Mouse (Mus musculus) kidney, adult 2 months (tissue): ENCODE measurements at regions not wholly inside any gene's neighbourhood (a gene's known extent, or its start where the extent isn't known, plus 50 kb on each side); places are given as distances from the start of the nearest gene placed in this dataset.

ENCODE experiments used
- CTCF ChIP-seq: fragments of 200-500 bp; conservative IDR thresholded peaks from 2 replicates; pipeline ENCODE4 v1.5.1; 2011; ENCODE audit warnings: low read depth, mild to moderate bottlenecking, control low read depth, low read length, moderate library complexity, mixed read lengths; ENCODE audit not compliant: insufficient read depth, insufficient read length
- POLR2A ChIP-seq: fragments of 200-500 bp; IDR thresholded peaks from one replicate; pipeline ENCODE4 v1.6.1; 2011; ENCODE audit warnings: low read depth, low read length, control low read depth

DNA sequence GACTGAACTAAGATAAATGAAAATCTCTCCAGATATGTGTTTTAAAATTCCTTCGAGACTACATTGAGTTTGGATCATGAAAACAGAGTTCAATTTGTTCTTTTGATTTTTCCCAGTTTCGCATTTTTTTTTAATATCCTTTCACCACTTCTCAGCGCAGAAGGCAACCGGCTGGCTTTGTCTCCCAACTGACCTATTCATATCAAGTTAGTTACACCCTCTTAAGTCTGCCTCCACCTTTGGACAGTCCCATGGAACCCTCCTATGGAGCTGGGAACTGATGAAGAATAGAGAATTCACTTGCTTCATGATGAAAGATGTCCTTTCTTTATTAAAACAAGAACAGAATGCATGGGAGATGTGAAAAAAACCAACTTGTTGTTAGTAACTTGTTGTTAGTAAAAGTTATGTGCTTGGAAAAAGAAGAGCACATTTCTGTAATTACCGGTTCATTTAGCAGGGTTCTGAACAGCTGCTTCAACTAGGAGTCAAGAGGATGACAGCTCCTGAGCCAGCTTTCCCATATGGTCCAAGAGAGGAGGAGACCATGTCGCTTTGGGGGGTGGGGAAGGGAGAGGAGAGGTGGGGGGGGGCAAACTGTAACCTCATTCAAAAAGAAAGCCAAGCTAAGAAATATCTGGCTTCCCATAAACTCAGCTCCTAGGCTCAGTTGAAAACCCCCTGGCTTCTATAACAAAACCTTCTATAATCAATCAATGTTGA is 495.6 kb upstream of the Gm9747 start:
- TF ChIP-seq POLR2A (no peak), CTCF (no peak)
